Mouse (Mus musculus) CH12.LX (cell line): ENCODE measurements around the gene Klra6. TPM values are rescaled to one million over a fixed set of nuclear protein-coding genes. Genes with fewer than 3 reads are reported as not detected.
"Not testable (repeated sequence)": the region's sequence is repeated elsewhere in the genome, so short reads cannot be mapped to it uniquely, and the experiment has no call there.

Experiments used
- DNase-seq: peaks from one replicate; pipeline ENCODE4 v3.0.0-alpha.2; 2013; ENCODE audit errors: extremely low read depth
- H3K27ac ChIP-seq: 2 replicates; pipeline ENCODE4 v1.5.1; 2012; ENCODE audit warnings: low read depth, mild to moderate bottlenecking, control low read depth, moderate library complexity; ENCODE audit not compliant: insufficient read depth
- H3K27me3 ChIP-seq: replicated peaks from 2 replicates; pipeline ENCODE3; 2012; ENCODE audit warnings: inconsistent platforms
- H3K36me3 ChIP-seq, 2 experiments: replicated peaks in 1 of 2; 2 replicates each; pipeline versions ENCODE3 to v1.6.1; 2012; ENCODE audit warnings: inconsistent platforms in 1 of 2, low read length in 1 of 2, mild to moderate bottlenecking in 1 of 2, mixed read lengths in 1 of 2, moderate library complexity in 1 of 2; ENCODE audit not compliant: control insufficient read depth in 1 of 2, insufficient read depth in 1 of 2
- H3K4me1 ChIP-seq, 2 experiments: 2 replicates each; pipeline ENCODE4 v1.6.1; 2012; ENCODE audit warnings: inconsistent platforms in 1 of 2, moderate library complexity in 1 of 2; ENCODE audit not compliant: insufficient read depth in 2 of 2, control insufficient read depth in 1 of 2
- H3K4me2 ChIP-seq: 2 replicates; pipeline ENCODE4 v1.6.1; 2012; ENCODE audit warnings: low read depth, mild to moderate bottlenecking, control low read depth; ENCODE audit not compliant: poor library complexity, insufficient read depth, severe bottlenecking
- H3K4me3 ChIP-seq, 3 experiments: fragments of 150-350 bp in 1 of 3; sonication (generic) in 1 of 3; replicated peaks in 1 of 3; 2 replicates each; pipeline versions ENCODE3 to v1.5.1; 2011 to 2012; ENCODE audit warnings: low read depth in 2 of 3, low read length in 2 of 3, mild to moderate bottlenecking in 2 of 3, moderate library complexity in 2 of 3, control low read depth in 1 of 3, improper control_type of control experiment in 1 of 3, inconsistent platforms in 1 of 3, mixed read lengths in 1 of 3; ENCODE audit not compliant: poor library complexity in 1 of 3
- H3K79me2 ChIP-seq: replicated peaks from 2 replicates; pipeline ENCODE4 v1.6.1; 2012; ENCODE audit warnings: mild to moderate bottlenecking, moderate library complexity; ENCODE audit not compliant: control insufficient read depth, poor library complexity, insufficient read depth, severe bottlenecking; ENCODE audit errors: extremely low read depth
- H3K9ac ChIP-seq: 2 replicates; pipeline ENCODE4 v1.6.1; 2012; ENCODE audit warnings: low read depth, mild to moderate bottlenecking, control low read depth, moderate library complexity; ENCODE audit not compliant: insufficient read depth
- H3K9me3 ChIP-seq: replicated peaks from 2 replicates; pipeline ENCODE3; 2012; ENCODE audit warnings: low read length, inconsistent platforms, mixed read lengths
- CHD1 ChIP-seq: IDR thresholded peaks from 2 replicates; pipeline ENCODE4 v1.6.1; 2012; ENCODE audit warnings: low read depth, low read length, improper control_type of control experiment, inconsistent platforms
- ELF1 ChIP-seq: IDR thresholded peaks from 2 replicates; pipeline ENCODE4 v1.6.1; 2014; ENCODE audit warnings: low read depth, mild to moderate bottlenecking, inconsistent platforms, low read length, improper control_type of control experiment
- JUN ChIP-seq: IDR thresholded peaks from 2 replicates; pipeline ENCODE4 v1.6.1; 2011; ENCODE audit warnings: low read depth, mild to moderate bottlenecking, low read length, improper control_type of control experiment, moderate library complexity; ENCODE audit not compliant: insufficient read depth
- JUND ChIP-seq: conservative IDR thresholded peaks from 2 replicates; pipeline ENCODE4 v1.6.1; 2011; ENCODE audit warnings: low read depth, low read length, improper control_type of control experiment
- KAT2A ChIP-seq: IDR thresholded peaks from 2 replicates; pipeline ENCODE4 v1.6.1; 2012; ENCODE audit warnings: low read length, improper control_type of control experiment, inconsistent platforms; ENCODE audit not compliant: insufficient replicate concordance
- MAFK ChIP-seq: IDR thresholded peaks from 2 replicates; pipeline ENCODE4 v1.6.1; 2011; ENCODE audit warnings: low read length, improper control_type of control experiment; ENCODE audit not compliant: insufficient replicate concordance
- MEF2A ChIP-seq: IDR thresholded peaks from 2 replicates; pipeline ENCODE4 v1.6.1; 2014; ENCODE audit warnings: low read depth, mild to moderate bottlenecking, inconsistent platforms, low read length, improper control_type of control experiment, borderline replicate concordance
- MXI1 ChIP-seq: IDR thresholded peaks from 2 replicates; pipeline ENCODE4 v1.6.1; 2011; ENCODE audit warnings: mild to moderate bottlenecking, low read depth, low read length, improper control_type of control experiment
- NRF1 ChIP-seq: IDR thresholded peaks from 2 replicates; pipeline ENCODE4 v1.6.1; 2014; ENCODE audit warnings: low read depth, mild to moderate bottlenecking, inconsistent platforms, low read length, improper control_type of control experiment, moderate library complexity
- PAX5 ChIP-seq: IDR thresholded peaks from 2 replicates; pipeline ENCODE4 v1.6.1; 2012; ENCODE audit warnings: low read length, inconsistent platforms, mixed read lengths
- POLR2AphosphoS2 ChIP-seq: IDR thresholded peaks from 2 replicates; pipeline ENCODE4 v1.6.1; 2011; ENCODE audit warnings: low read depth, low read length, improper control_type of control experiment
- RAD21 ChIP-seq: IDR thresholded peaks from 2 replicates; pipeline ENCODE4 v1.6.1; 2011; ENCODE audit warnings: low read depth, mild to moderate bottlenecking, low read length, improper control_type of control experiment, moderate library complexity
- SIN3A ChIP-seq: IDR thresholded peaks from 2 replicates; pipeline ENCODE4 v1.6.1; 2012; ENCODE audit warnings: low read length, improper control_type of control experiment, inconsistent platforms
- SMC3 ChIP-seq: IDR thresholded peaks from 2 replicates; pipeline ENCODE4 v1.6.1; 2011; ENCODE audit warnings: low read depth, low read length, improper control_type of control experiment
- TBP ChIP-seq: conservative IDR thresholded peaks from 2 replicates; pipeline ENCODE4 v1.6.1; 2011; ENCODE audit warnings: low read depth, low read length, improper control_type of control experiment
- USF2 ChIP-seq: conservative IDR thresholded peaks from 2 replicates; pipeline ENCODE4 v1.6.1; 2011; ENCODE audit warnings: low read depth, low read length, improper control_type of control experiment
- ZKSCAN1 ChIP-seq: IDR thresholded peaks from 2 replicates; pipeline ENCODE4 v1.6.1; 2012; ENCODE audit warnings: low read depth, inconsistent platforms, low read length, improper control_type of control experiment, borderline replicate concordance
- ZNF384 ChIP-seq: IDR thresholded peaks from 2 replicates; pipeline ENCODE4 v1.6.1; 2012; ENCODE audit warnings: low read depth, low read length, improper control_type of control experiment, inconsistent platforms
- dilution Hi-C: fragments of 300-500 bp; cut with MboI; formaldehyde crosslinking; loops from 2 replicates; pipeline ENCODE4 v1.14.3; 2020; ENCODE audit warnings: low sequenced_read_pairs; ENCODE audit not compliant: extremely low pct_unique_long_range_greater_than_20kb, extremely low pct_ligation_motif_present
- in situ Hi-C: fragments of 300-500 bp; cut with MboI; formaldehyde crosslinking; loops from 3 replicates; pipeline ENCODE4 v1.14.3; 2019; ENCODE audit warnings: low sequenced_read_pairs, low pct_ligation_motif_present, low pct_unique_long_range_greater_than_20kb, mixed read lengths
- polyA plus RNA-seq: library from polyadenylated mRNA; unstranded; fragments of >175 nt; gene quantifications from 2 replicates; pipeline ENCODE4 v1.2.1, GENCODE M21; 2012; ENCODE audit warnings: low read depth; ENCODE audit not compliant: insufficient read length
- total RNA-seq, 2 experiments: library from RNA; depleted of rRNA; stranded (reverse); fragments of 300-350 nt in 1 of 2; fragments of >200 nt in 1 of 2; gene quantifications; 2 replicates each; pipeline ENCODE4 v1.2.3; 2012 to 2014

The Klra6 gene
- total RNA-seq (2012; rRNA removed), result not detected in 2 replicates
- total RNA-seq (2014; rRNA removed), result not detected in 2 replicates
- not detected in 2 replicates for polyA plus RNA-seq

GRCm38 (mm10) chr6:130026854-130027253, at the start of gene Klra6:
Klra6 (minus strand) TSS chr6:130026954.
- Histone ChIP-seq H3K4me1 (no peaks in the 10 kb centered on the region), H3K4me3 (no peak within 1 kb of the TSS), H3K79me2 (no peaks in the 10 kb centered on the region), H3K9me3 (no peaks in the 10 kb centered on the region), H3K36me3 (no peaks in the 10 kb centered on the region), H3K27me3 (no peaks in the 10 kb centered on the region), H3K4me2 (no peak within 1 kb of the TSS), H3K9ac (no peak within 1 kb of the TSS), H3K27ac (no peak within 1 kb of the TSS)
- in situ Hi-C loops (no loop called here), dilution Hi-C loops (no loop called here)
- TF ChIP-seq JUND (no peak), SMC3 (no peak), MXI1 (no peak), CHD1 (no peak), RAD21 (no peak), KAT2A (no peak), ZKSCAN1 (no peak), MEF2A (no peak), SIN3A (no peak), JUN (no peak), PAX5 (no peak), USF2 (no peak), ZNF384 (no peak), TBP (no peak), MAFK (no peak), NRF1 (no peak), ELF1 (no peak), POLR2AphosphoS2 (no peak)
- no peak for DNase-seq

- H3K4me3 ChIP-seq, H3K79me2 ChIP-seq, H3K27me3 ChIP-seq, H3K9me3 ChIP-seq, H3K27ac ChIP-seq, H3K4me1 ChIP-seq, H3K4me2 ChIP-seq, in situ Hi-C loops, dilution Hi-C loops, DNase-seq, H3K36me3 ChIP-seq, H3K9ac ChIP-seq: not testable (repeated sequence)
These were observed 40.4 kb upstream of the Klra6 start, which contains the start of gene Klra4 for GRCm38 (mm10) chr6:130067171-130067570. Klra4 (minus strand) TSS chr6:130067271.
